Mouse (Mus musculus) colon, adult 2 months (tissue): Measurements from ENCODE around the gene Rad9b. TPM values are rescaled to one million over a fixed set of nuclear protein-coding genes. Genes with fewer than 3 reads are reported as not detected.

Experiments
- polyA plus RNA-seq: library from polyadenylated mRNA; depleted of rRNA; stranded (reverse); fragments of >200 nt; gene quantifications from 2 replicates; pipeline ENCODE4 v1.2.3, GENCODE M21; 2012; rRNA removed

The Rad9b gene
- polyA plus RNA-seq: 2.3 and 2.9 TPM in 2 replicates

GRCm38 (mm10) chr5:122353807-122354491 is at the start of gene Rad9b, which contains the start of gene Vps29:
TSS of gene Rad9b (minus strand) at chr5:122354233.
TSS of gene Vps29 (plus strand) at chr5:122354369.

GRCm38 (mm10) chr5:122391786-122392180 is 37.8 kb upstream of the Rad9b start, which contains the start of gene Arpc3:
TSS of gene Arpc3 (plus strand) at chr5:122391878.

GRCm38 (mm10) chr5:122372192-122372769 is 18.2 kb upstream of the Rad9b start, which contains the start of gene Fam216a:
TSS of gene Fam216a (minus strand) at chr5:122372364.

GRCm38 (mm10) chr5:122371591-122372191 is 17.7 kb upstream of the Rad9b start, which contains the start of gene Gpn3:
TSS of gene Gpn3 (plus strand) at chr5:122371876.

GRCm38 (mm10) chr5:122284183-122285028 is 69.6 kb downstream of the Rad9b start, which contains the start of gene Pptc7:
TSS of gene Pptc7 (plus strand) at chr5:122284365.

Other genes starting within 250 kb of the Rad9b start
- gene Ccdc63, start 213.4 kb downstream of the Rad9b start, polyA plus RNA-seq: 0.17 TPM in 1 of 2 replicates, not detected in the other
- gene Ppp1cc, start 196.0 kb downstream of the Rad9b start, polyA plus RNA-seq: 82.6 and 82.8 TPM in 2 replicates
- gene Hvcn1, start 147.4 kb downstream of the Rad9b start, polyA plus RNA-seq: 8.4 and 8.9 TPM in 2 replicates
- gene Tctn1, start 89.8 kb downstream of the Rad9b start, polyA plus RNA-seq: 19.7 and 20.7 TPM in 2 replicates
- 32.6 and 38.3 TPM in 2 replicates for gene Pptc7, start 69.9 kb downstream of the Rad9b start, polyA plus RNA-seq
- 26.0 and 30.4 TPM in 2 replicates for gene Vps29, start 136 bp upstream of the Rad9b start, polyA plus RNA-seq
- gene Gpn3, start 17.6 kb upstream of the Rad9b start, polyA plus RNA-seq: 56.5 and 75.0 TPM in 2 replicates
- gene Fam216a, start 18.1 kb upstream of the Rad9b start, polyA plus RNA-seq: 7.8 and 8.4 TPM in 2 replicates
- 155 and 156 TPM in 2 replicates for gene Arpc3, start 37.6 kb upstream of the Rad9b start, polyA plus RNA-seq
- gene Anapc7, start 67.5 kb upstream of the Rad9b start, polyA plus RNA-seq: 20.3 and 22.3 TPM in 2 replicates
- gene Atp2a2, start 148.0 kb upstream of the Rad9b start, polyA plus RNA-seq: 85.2 and 89.9 TPM in 2 replicates